ENCODE assay signal across 14 mouse cellular contexts in the genomic region with DNA sequence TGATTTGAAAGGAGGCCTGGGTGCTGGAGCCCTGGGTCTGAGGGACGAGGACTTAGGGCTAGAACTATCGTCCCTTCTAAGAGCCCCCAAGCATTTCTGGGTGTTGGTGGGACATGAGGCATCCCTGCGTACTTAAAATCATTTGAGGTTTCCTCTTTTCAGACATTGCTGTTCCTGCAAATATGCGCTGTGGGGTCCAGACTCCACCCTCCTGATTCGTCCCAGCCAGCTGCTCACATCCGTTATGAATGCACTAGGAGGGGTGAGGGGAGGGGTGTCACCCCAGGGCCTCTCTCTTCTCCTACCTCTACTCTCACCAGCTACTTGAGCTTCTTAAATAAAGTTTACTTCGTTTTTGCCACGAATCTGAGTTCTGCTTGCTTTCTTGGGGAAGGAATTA. TPM values are rescaled to one million over a fixed set of nuclear protein-coding genes. Genes with fewer than 3 reads are reported as not detected.
DNase-seq lines count a peak whose midpoint lies in the region; TF ChIP-seq lines count a peak whose summit lies in the region.
"Had no signal": no experiment of that assay in that cellular context is flagged by ENCODE, and none has a peak within 500 bp of the region (broad histone marks: within the 10 kb centered on the region; RNA-seq: fewer than 3 reads in every experiment).

No protein-coding gene starts in this region.

- H3K27me3 ChIP-seq in small intestine, adult 2 months (ENCODE audit: control insufficient read depth, insufficient read depth, low read length), result no peaks in the 10 kb centered on the region

- no peak for TF ChIP-seq POLR2A in small intestine, adult 2 months (IDR thresholded peaks at IDR 0.05; ENCODE audit: low read depth, low read length)

- DNase-seq in heart, adult 11 months, result peak; percentile 89
- no peak for DNase-seq in heart, adult 8-10 months (ENCODE audit: low spot score)
- DNase-seq in CD4-positive helper T cell, adult 2 months (ENCODE audit: low read depth, low spot score), result peak; percentile 41
- peak; percentile 66 for DNase-seq in induced T-regulatory cell, adult 2 months (ENCODE audit: low read depth)
- no peak for DNase-seq in left cerebral cortex, postnatal 10 days (ENCODE audit: extremely low spot score in 1 of 2, low spot score in 2 of 2)
- no peak for DNase-seq in adrenal gland, postnatal 25 days
- no peak for DNase-seq in c-Kit-positive CD71-positive TER-119-positive erythroid progenitor cells, embryonic 14.5 days (ENCODE audit: low spot score)
- DNase-seq: right cerebral cortex, postnatal 14 days had no signal

- peaks cover 15% of the 10 kb centered on the region for H3K4me1 ChIP-seq in small intestine, adult 2 months (ENCODE audit: control insufficient read depth, insufficient read depth, insufficient read length, low read length)

- peak overlapping the region; percentile 13; the same call in 1 of the 2 replicates for H3K27ac ChIP-seq in small intestine, adult 2 months (ENCODE audit: insufficient read depth, low read depth, low read length)
- H3K27ac ChIP-seq: forebrain, embryonic 10.5 days; layer of hippocampus, adult 2 months; midbrain, embryonic 12.5 days had no signal

- H3K4me3 ChIP-seq in small intestine, adult 2 months (ENCODE audit: low read depth, low read length), result peak overlapping the region; percentile 26
- H3K4me3 ChIP-seq: forebrain, embryonic 10.5 days; layer of hippocampus, adult 2 months; midbrain, embryonic 12.5 days had no signal

- no peak for TF ChIP-seq CTCF in small intestine, adult 2 months (IDR thresholded peaks at IDR 0.05; ENCODE audit: extremely low read depth, insufficient read length, insufficient replicate concordance, low read depth, low read length)

- H3K36me3 ChIP-seq in small intestine, adult 2 months (ENCODE audit: control insufficient read depth, insufficient read depth, low read length), result 0 out of 2 replicates have a peak, but pooled peaks cover 1% of the 10 kb centered on the region
- H3K36me3 ChIP-seq: forebrain, embryonic 10.5 days; midbrain, embryonic 12.5 days had no signal

- 67% methylated on average over 8 of the region's 8 CpGs for WGBS in small intestine, adult 2 months

- intact Hi-C loops in left cerebral cortex, postnatal 10 days (cut with DNase I), result no loop called here

RNA-seq across cellular contexts. Expression of a gene that starts 2.0 kb away (rescaled TPM):
- under 1 TPM; 0.35 to 0.83 (median 0.39) TPM for total RNA-seq in heart, adult 8-10 months (2022)
- 2.3 and 7.5 TPM in 2 replicates for polyA plus RNA-seq in small intestine, adult 2 months (2012; rRNA removed)
- total RNA-seq in left cerebral cortex, postnatal 10 days (2021), result under 1 TPM; 0.41 to 0.54 TPM
- total RNA-seq in adrenal gland, postnatal 25 days (2021), result 7.1 and 7.4 TPM in 2 replicates
- polyA plus RNA-seq: forebrain, embryonic 10.5 days; midbrain, embryonic 12.5 days had no signal

RNA-seq across cellular contexts. Expression of a gene that starts 21.1 kb away (rescaled TPM):
- total RNA-seq in heart, adult 8-10 months (2022), result under 1 TPM in 1 of 4 experiments, not detected in 3; 0.09 TPM
- polyA plus RNA-seq in small intestine, adult 2 months (2012; rRNA removed), result 0.62 and 0.79 TPM in 2 replicates
- total RNA-seq in left cerebral cortex, postnatal 10 days (2021), result 1 to 10 TPM; 7.7 to 8.3 TPM
- 0.39 TPM in 1 of 2 replicates, not detected in the other for total RNA-seq in adrenal gland, postnatal 25 days (2021)
- total RNA-seq: neutrophil, adult 5-6 weeks had no signal

RNA-seq across cellular contexts. Expression of a gene that starts 21.2 kb away (rescaled TPM):
- total RNA-seq in heart, adult 8-10 months (2022), result 10 to 100 TPM; 66.1 to 75.2 (median 70.0) TPM
- 44.2 and 47.3 TPM in 2 replicates for polyA plus RNA-seq in small intestine, adult 2 months (2012; rRNA removed)
- 10 to 100 TPM; 11.9 to 13.0 TPM for total RNA-seq in left cerebral cortex, postnatal 10 days (2021)
- 26.0 and 38.2 TPM in 2 replicates for total RNA-seq in adrenal gland, postnatal 25 days (2021)

RNA-seq across cellular contexts. Expression of a gene that starts 27.8 kb away (rescaled TPM):
- not detected for total RNA-seq in heart, adult 8-10 months (2022)
- 0.42 and 0.70 TPM in 2 replicates for polyA plus RNA-seq in small intestine, adult 2 months (2012; rRNA removed)
- under 1 TPM; 0.47 to 0.57 TPM for total RNA-seq in left cerebral cortex, postnatal 10 days (2021)
- 1.5 and 1.7 TPM in 2 replicates for total RNA-seq in adrenal gland, postnatal 25 days (2021)
- total RNA-seq: heart, postnatal 10 days; neutrophil, adult 5-6 weeks had no signal

Comparison
In these comparisons a context has a peak if more than half of its experiments do, and no peak if none do; other contexts are left out.
1. DNase-seq: peak in heart, adult 11 months (single experiment), CD4-positive helper T cell, adult 2 months (single experiment) and induced T-regulatory cell, adult 2 months (single experiment); none in heart, adult 8-10 months (single experiment), left cerebral cortex, postnatal 10 days (0 of 2), adrenal gland, postnatal 25 days (single experiment) and c-Kit-positive CD71-positive TER-119-positive erythroid progenitor cells, embryonic 14.5 days (single experiment).